Mouse (Mus musculus) gastrocnemius, postnatal 36 days (tissue): Measurements from ENCODE around the gene Gm48551. TPM values are rescaled to one million over a fixed set of nuclear protein-coding genes. Genes with fewer than 3 reads are reported as not detected.

Source experiments
- microRNA-seq, 2 experiments: library from miRNA; unstranded; fragments of <30 nt; microRNA quantifications; one replicate each; pipeline ENCODE4 v1.2.0; 2021
- total RNA-seq, 2 experiments: library from RNA; stranded (reverse); gene quantifications; 2 replicates each; pipeline ENCODE4 v1.2.3; 2021

Gene Gm48551
- total RNA-seq, 2 experiments from 2014 or later, result 0.89 to 1.2 TPM

Small RNAs within 50 kb of the gene (microRNA-seq; reads per million reads assigned to microRNA genes)
- 1.5 to 2.1 reads per million in 2 experiments for gene Mir1191b
- gene Mir6913, result 0 to 0.74 reads per million in 2 experiments

Other genes with a start within 250 kb of the Gm48551 start
- 10 to 100 TPM; 22.4 to 27.8 TPM for gene Zbtb7a, start 249.2 kb upstream of the Gm48551 start, total RNA-seq
- gene Pias4, start 216.5 kb upstream of the Gm48551 start, total RNA-seq, result 10 to 100 TPM; 14.0 to 16.3 TPM
- gene Eef2, start 207.8 kb upstream of the Gm48551 start, total RNA-seq, result 100 to 1,000 TPM; 880 to 957 TPM
- 10 to 100 TPM; 21.1 to 23.9 TPM for gene Dapk3, start 201.5 kb upstream of the Gm48551 start, total RNA-seq
- gene 4930442H23Rik, start 200.6 kb upstream of the Gm48551 start, total RNA-seq, result not detected
- gene Nmrk2, start 182.4 kb upstream of the Gm48551 start, total RNA-seq, result 10 to 100 TPM; 44.9 to 76.8 TPM
- not detected for gene Atcay, start 153.6 kb upstream of the Gm48551 start, total RNA-seq
- 1 to 10 TPM; 1.9 TPM for gene Zfr2, start 151.3 kb upstream of the Gm48551 start, total RNA-seq
- gene Matk, start 131.5 kb upstream of the Gm48551 start, total RNA-seq, result under 1 TPM in 1 of 2 experiments, not detected in 1; 0.22 TPM
- 10 to 100 TPM; 90.6 to 91.0 TPM for gene Mrpl54, start 117.5 kb upstream of the Gm48551 start, total RNA-seq
- 100 to 1,000 TPM in 1 of 2 experiments, 10 to 100 TPM in 1; 98.5 to 102 TPM for gene Apba3, start 117.5 kb upstream of the Gm48551 start, total RNA-seq
- gene Tjp3, start 92.9 kb upstream of the Gm48551 start, total RNA-seq, result not detected
- 10 to 100 TPM; 21.4 to 23.2 TPM for gene Pip5k1c, start 91.5 kb upstream of the Gm48551 start, total RNA-seq
- 10 to 100 TPM in 1 of 2 experiments, 1 to 10 TPM in 1; 7.6 to 10.2 TPM for gene Cactin, start 63.4 kb upstream of the Gm48551 start, total RNA-seq
- under 1 TPM; 0.87 to 0.99 TPM for gene Tbxa2r, start 55.7 kb upstream of the Gm48551 start, total RNA-seq
- 1 to 10 TPM; 1.1 to 1.3 TPM for gene Gipc3, start 41.2 kb upstream of the Gm48551 start, total RNA-seq
- 10 to 100 TPM; 19.7 to 20.9 TPM for gene Hmg20b, start 34.0 kb upstream of the Gm48551 start, total RNA-seq
- gene Mfsd12, start 27.0 kb upstream of the Gm48551 start, total RNA-seq, result 1 to 10 TPM; 2.2 to 2.6 TPM
- under 1 TPM; 0.37 to 0.41 TPM for gene 4930404N11Rik, start 18.6 kb upstream of the Gm48551 start, total RNA-seq
- gene Fzr1, start 6.0 kb upstream of the Gm48551 start, total RNA-seq, result 10 to 100 TPM; 14.2 to 15.9 TPM
- 10 to 100 TPM; 36.5 to 42.5 TPM for gene Dohh, start within 50 bp of the Gm48551 start, total RNA-seq
- under 1 TPM; 0.59 to 0.77 TPM for gene Gm48552, start 4.5 kb downstream of the Gm48551 start, total RNA-seq
- under 1 TPM; 0.37 to 0.38 TPM for gene Smim24, start 8.6 kb downstream of the Gm48551 start, total RNA-seq
- gene Nfic, start 71.2 kb downstream of the Gm48551 start, total RNA-seq, result 100 to 1,000 TPM; 219 to 237 TPM
- not detected for gene Celf5, start 98.2 kb downstream of the Gm48551 start, total RNA-seq
- gene Ncln, start 111.9 kb downstream of the Gm48551 start, total RNA-seq, result 10 to 100 TPM; 42.1 to 44.9 TPM
- gene S1pr4, start 115.7 kb downstream of the Gm48551 start, total RNA-seq, result 1 to 10 TPM in 1 of 2 experiments, under 1 TPM in 1; 0.46 to 1.5 TPM
- under 1 TPM in 1 of 2 experiments, not detected in 1; 0.20 TPM for gene Gna15, start 139.8 kb downstream of the Gm48551 start, total RNA-seq
- 10 to 100 TPM; 23.6 TPM for gene Gna11, start 160.7 kb downstream of the Gm48551 start, total RNA-seq
- 100 to 1,000 TPM; 847 to 848 TPM for gene Aes, start 175.0 kb downstream of the Gm48551 start, total RNA-seq
- 1 to 10 TPM; 4.4 to 4.7 TPM for gene Tle2, start 190.1 kb downstream of the Gm48551 start, total RNA-seq
- gene Tle6, start 216.6 kb downstream of the Gm48551 start, total RNA-seq, result 1 to 10 TPM; 4.2 to 4.9 TPM
- gene BC025920, start 221.8 kb downstream of the Gm48551 start, total RNA-seq, result 1 to 10 TPM; 2.3 TPM
- gene Sirt6, start 243.3 kb downstream of the Gm48551 start, total RNA-seq, result 1 to 10 TPM; 3.5 to 4.1 TPM
- 1 to 10 TPM; 7.0 to 8.7 TPM for gene Ankrd24, start 244.1 kb downstream of the Gm48551 start, total RNA-seq